Mouse (Mus musculus) limb, embryonic 11.5 days (tissue): Measurements from ENCODE around the gene Klf12. TPM values are rescaled to one million over a fixed set of nuclear protein-coding genes. Genes with fewer than 3 reads are reported as not detected.

Source experiments
- ATAC-seq: fragments of 200-750 bp; cut with Nextera tagmentation; 2 replicates; pipeline ENCODE4 v1.8.0; 2017; ENCODE audit warnings: low read depth; ENCODE audit not compliant: insufficient number of reproducible peaks, low FRiP score, low TSS enrichment
- DNase-seq: peaks from one replicate; pipeline ENCODE4 v3.0.0-alpha.2; 2015; ENCODE audit warnings: low spot score
- H3K27ac ChIP-seq: fragments of 300-500 bp; sonication (generic); replicated peaks from 2 replicates; pipeline ENCODE4 v1.5.1; 2014; ENCODE audit warnings: low read depth, mild to moderate bottlenecking, low read length
- H3K27me3 ChIP-seq: fragments of 300-500 bp; sonication (generic); 2 replicates; pipeline ENCODE4 v1.6.1; 2014; ENCODE audit warnings: mild to moderate bottlenecking, low read length, mixed read lengths; ENCODE audit not compliant: control insufficient read depth, insufficient read depth
- H3K36me3 ChIP-seq: fragments of 300-500 bp; sonication (generic); 2 replicates; pipeline ENCODE4 v1.6.1; 2014; ENCODE audit warnings: mild to moderate bottlenecking, low read length, moderate library complexity, mixed read lengths; ENCODE audit not compliant: control insufficient read depth, insufficient read depth
- H3K4me1 ChIP-seq: fragments of 300-500 bp; sonication (generic); 2 replicates; pipeline ENCODE4 v1.6.1; 2014; ENCODE audit warnings: low read length, mixed read lengths; ENCODE audit not compliant: control insufficient read depth, insufficient read depth
- H3K4me2 ChIP-seq: fragments of 300-500 bp; sonication (generic); 2 replicates; pipeline ENCODE4 v1.6.1; 2014; ENCODE audit warnings: low read depth, mild to moderate bottlenecking, moderate library complexity; ENCODE audit not compliant: severe bottlenecking
- H3K4me3 ChIP-seq: fragments of 300-500 bp; sonication (generic); 2 replicates; pipeline ENCODE4 v1.5.1; 2014; ENCODE audit warnings: low read depth, low read length
- H3K9ac ChIP-seq: fragments of 300-500 bp; sonication (generic); 2 replicates; pipeline ENCODE4 v1.6.1; 2014; ENCODE audit warnings: mild to moderate bottlenecking, low read length
- H3K9me3 ChIP-seq: fragments of 300-500 bp; sonication (generic); 2 replicates; pipeline ENCODE4 v1.6.1; 2016; ENCODE audit warnings: low read length; ENCODE audit not compliant: control insufficient read depth
- WGBS: fragments of 180-500 bp; shearing (Covaris S2); extraction: QIAGEN DNeasy Blood & Tissue Kit; methylation state at CpG from one replicate; pipeline ENCODE4 v1.1.7; 2014; 5-methylcytosine and 5-hydroxymethylcytosine counted together
- polyA plus RNA-seq: library from polyadenylated mRNA; unstranded; fragments of >200 nt; fragmentation: Nextera tagmentation; extraction: Ambion mirVana; gene quantifications from 2 replicates; pipeline ENCODE4 v1.2.1, GENCODE M21; 2014

Klf12 gene
- polyA plus RNA-seq, 1 experiment from 2014 or later = 33.3 TPM

DNA sequence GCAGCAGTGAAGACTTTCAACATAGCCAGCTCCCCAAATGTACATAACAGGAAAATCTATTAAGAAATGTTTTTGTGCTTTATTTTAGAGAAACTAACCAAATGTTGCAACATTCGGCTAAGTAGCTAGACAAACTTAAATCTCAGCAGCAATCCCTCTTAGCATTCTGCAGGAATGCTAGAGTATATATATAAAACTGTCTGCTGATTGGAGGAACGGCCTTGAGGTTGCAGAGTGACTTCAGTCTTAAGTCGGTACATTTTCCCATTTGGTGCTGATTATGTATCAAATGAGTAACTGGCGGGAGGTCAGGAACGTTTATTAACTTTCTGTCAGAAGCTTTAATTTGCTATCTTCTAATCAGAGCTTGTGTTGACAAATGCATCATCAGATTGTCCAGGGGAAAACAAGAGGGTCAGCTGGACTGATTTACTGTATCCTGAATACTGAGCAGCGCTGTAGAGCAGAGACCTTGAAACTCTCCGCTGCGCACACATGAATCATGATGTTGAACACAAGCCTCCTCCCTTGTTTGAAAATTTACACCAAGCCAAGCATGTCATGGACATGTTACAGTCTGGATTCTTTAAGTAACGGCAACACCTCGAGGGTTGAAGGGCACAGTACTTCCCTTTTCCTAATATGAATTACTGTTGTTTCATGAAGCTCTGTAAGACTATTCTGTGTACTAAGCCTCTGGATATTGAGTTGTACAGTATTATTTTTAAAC, 323.8 kb downstream of the Klf12 start:
- no peak for ATAC-seq
- WGBS = 60% methylated on average over 10 of the region's 10 CpGs
- no peak overlapping the region for H3K4me3 ChIP-seq
- H3K9ac ChIP-seq = no peak overlapping the region
- H3K4me1 ChIP-seq = no peaks in the 10 kb centered on the region
- H3K36me3 ChIP-seq = no peaks in the 10 kb centered on the region
- H3K27ac ChIP-seq = no peak overlapping the region
- DNase-seq = no peak
- no peak overlapping the region for H3K4me2 ChIP-seq
- no peaks in the 10 kb centered on the region for H3K9me3 ChIP-seq
- no peaks in the 10 kb centered on the region for H3K27me3 ChIP-seq

DNA sequence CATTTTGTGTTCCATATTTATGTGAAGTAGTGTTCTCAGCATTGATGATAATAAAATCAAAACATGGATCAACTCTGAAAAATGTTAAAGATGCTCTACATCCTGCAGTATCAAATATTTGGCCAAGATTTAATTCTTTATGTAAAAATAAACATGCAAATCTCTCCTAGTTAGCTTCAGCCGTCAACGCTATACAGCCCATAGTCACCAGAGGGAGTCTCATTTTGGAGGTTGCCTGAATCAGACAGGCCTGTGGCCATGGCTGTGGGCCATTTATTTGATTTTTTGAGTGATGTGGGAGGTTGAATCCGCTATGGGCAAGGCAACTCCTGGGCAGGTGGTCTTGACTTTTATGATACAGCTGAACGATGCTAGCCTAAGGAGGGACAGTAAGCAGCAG, 329.3 kb downstream of the Klf12 start:
- no peaks in the 10 kb centered on the region for H3K27me3 ChIP-seq
- no peak overlapping the region for H3K9ac ChIP-seq
- H3K36me3 ChIP-seq = no peaks in the 10 kb centered on the region
- H3K9me3 ChIP-seq = no peaks in the 10 kb centered on the region
- no peak overlapping the region for H3K27ac ChIP-seq
- H3K4me1 ChIP-seq = no peaks in the 10 kb centered on the region
- DNase-seq = no peak
- no peak for ATAC-seq
- no peak overlapping the region for H3K4me2 ChIP-seq
- 89% methylated on average over 4 of the region's 4 CpGs for WGBS
- H3K4me3 ChIP-seq = no peak overlapping the region

DNA sequence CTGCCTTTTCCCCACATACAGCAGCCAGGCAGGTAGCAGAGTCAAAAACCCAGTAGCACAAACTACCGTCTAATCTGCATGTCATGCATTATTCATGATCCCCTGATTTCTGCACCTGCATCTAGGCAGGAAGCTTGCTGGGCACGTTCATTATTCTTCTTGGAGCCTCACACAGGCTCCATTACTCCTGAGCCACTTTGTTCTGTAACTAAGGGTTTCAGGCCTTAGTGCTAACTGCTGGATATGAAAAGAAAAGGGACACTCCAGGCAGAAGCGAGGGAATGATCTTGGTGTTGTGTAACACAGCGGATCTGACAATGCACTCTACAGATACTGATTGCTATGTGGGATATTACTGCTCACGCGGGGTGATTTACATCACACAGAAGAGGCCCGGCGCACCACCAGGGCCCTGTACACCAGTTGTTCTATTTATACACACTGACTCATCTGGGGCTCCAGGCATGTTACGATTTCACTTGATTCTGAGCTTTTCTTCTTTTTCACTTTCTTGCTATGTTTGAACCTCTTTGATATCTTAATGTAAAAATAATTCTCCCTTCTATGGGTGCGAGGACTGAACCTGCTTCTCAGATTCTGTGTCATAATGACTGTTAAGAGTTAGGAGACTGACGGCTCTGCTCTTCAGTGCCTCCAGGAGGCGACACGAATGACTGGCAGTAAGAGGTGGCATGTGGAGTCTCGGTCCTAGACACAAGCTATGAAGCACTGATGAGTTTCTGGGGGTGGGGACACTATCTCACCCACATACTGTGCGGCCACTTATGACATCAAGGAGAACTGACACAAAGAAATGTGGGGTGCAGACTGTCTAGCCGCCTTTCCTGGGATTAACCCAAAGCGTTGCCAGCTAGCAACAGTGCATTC, 340.0 kb downstream of the Klf12 start:
- Histone ChIP-seq H3K4me2 (no peak overlapping the region), H3K27me3 (no peaks in the 10 kb centered on the region), H3K4me1 (peaks cover 23% of the 10 kb centered on the region), H3K4me3 (no peak overlapping the region), H3K9me3 (no peaks in the 10 kb centered on the region), H3K27ac (no peak overlapping the region), H3K36me3 (no peaks in the 10 kb centered on the region), H3K9ac (no peak overlapping the region)
- DNase-seq = no peak
- WGBS = 81% methylated on average over 17 of the region's 17 CpGs
- no peak for ATAC-seq

DNA sequence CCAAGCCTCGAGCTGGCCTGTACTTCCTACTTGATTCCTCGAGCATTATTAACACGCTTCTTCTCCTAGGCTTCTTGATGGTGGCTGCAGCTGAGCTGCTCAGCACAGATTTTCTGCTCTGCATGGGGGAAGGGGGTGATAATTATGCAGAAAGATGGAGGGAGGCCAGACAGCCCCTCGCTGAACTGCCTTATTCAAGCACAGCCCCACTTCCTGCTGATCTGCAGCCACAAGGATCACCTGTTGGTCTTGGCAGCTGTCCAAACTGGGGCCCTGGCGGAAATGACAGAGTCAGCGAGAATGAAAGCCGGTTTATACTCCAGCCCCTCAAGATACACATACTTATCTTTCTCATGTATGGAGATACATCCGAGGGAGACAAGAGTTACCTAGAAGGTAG, 341.3 kb downstream of the Klf12 start:
- Histone ChIP-seq H3K36me3 (no peaks in the 10 kb centered on the region), H3K27ac (peak overlapping the region; percentile 59; the same call in 1 of the 2 replicates), H3K4me3 (no peak overlapping the region), H3K4me2 (no peak overlapping the region), H3K27me3 (no peaks in the 10 kb centered on the region), H3K9ac (peak overlapping the region; percentile 12; the same call in 1 of the 2 replicates), H3K4me1 (peaks cover 23% of the 10 kb centered on the region), H3K9me3 (no peaks in the 10 kb centered on the region)
- ATAC-seq (peak; percentile 77), DNase-seq (peak; percentile 80)
- 22% methylated on average over 8 of the region's 8 CpGs for WGBS

DNA sequence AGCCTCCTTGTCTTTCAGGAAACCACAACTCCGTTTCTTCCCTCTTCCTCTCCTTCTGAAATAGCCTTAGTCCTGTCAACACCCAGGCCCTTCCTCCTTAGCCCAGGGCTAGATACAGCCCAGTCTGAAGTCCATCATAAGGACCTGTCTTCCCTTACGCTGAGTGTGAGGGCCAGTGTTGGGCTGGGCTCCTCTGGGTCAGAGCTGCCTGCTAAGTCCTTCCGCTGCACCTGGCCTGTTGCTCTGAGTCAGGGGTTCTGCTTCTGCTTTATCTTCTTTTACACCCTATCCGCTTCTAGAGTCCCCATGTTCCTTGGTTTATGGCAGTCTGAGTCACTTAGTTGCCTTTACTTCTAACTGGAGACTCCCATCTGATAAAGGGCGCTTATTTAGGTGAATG, 351.0 kb downstream of the Klf12 start:
- DNase-seq (no peak), ATAC-seq (no peak)
- no peaks in the 10 kb centered on the region for H3K27me3 ChIP-seq
- no peaks in the 10 kb centered on the region for H3K36me3 ChIP-seq
- no peak overlapping the region for H3K4me2 ChIP-seq
- H3K4me3 ChIP-seq = no peak overlapping the region
- no peak overlapping the region for H3K27ac ChIP-seq
- peaks cover 3% of the 10 kb centered on the region; the same call in 1 of the 2 replicates for H3K4me1 ChIP-seq
- WGBS = 73% methylated on average over 5 of the region's 5 CpGs
- H3K9ac ChIP-seq = no peak overlapping the region
- no peaks in the 10 kb centered on the region for H3K9me3 ChIP-seq

DNA sequence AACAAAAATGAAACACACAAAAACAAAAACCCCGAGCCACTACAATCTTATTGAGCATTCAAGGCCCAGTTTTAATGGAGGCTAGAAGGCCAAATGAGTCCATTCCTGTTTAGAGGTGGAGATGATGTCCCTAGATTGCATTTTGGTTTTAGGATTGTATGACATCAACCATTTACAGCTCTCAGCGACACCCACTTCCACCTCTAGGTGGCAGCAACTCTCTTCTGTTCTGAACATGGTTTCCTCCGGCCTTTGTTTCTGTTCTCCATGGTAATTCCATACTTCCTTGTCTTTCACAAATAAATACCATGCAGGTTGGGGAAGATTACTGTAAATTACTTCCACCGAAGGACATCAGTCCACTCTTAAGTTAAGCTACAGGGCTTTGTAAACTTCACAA, 352.6 kb downstream of the Klf12 start:
- no peak overlapping the region for H3K9ac ChIP-seq
- H3K9me3 ChIP-seq = no peaks in the 10 kb centered on the region
- no peak overlapping the region for H3K27ac ChIP-seq
- no peak overlapping the region for H3K4me2 ChIP-seq
- no peaks in the 10 kb centered on the region for H3K27me3 ChIP-seq
- WGBS = 8% methylated on average over 4 of the region's 4 CpGs
- no peak overlapping the region for H3K4me3 ChIP-seq
- peaks cover 3% of the 10 kb centered on the region; the same call in 1 of the 2 replicates for H3K4me1 ChIP-seq
- ATAC-seq (no peak; the same call in 1 of the 2 replicates), DNase-seq (peak; percentile 89)
- H3K36me3 ChIP-seq = no peaks in the 10 kb centered on the region

DNA sequence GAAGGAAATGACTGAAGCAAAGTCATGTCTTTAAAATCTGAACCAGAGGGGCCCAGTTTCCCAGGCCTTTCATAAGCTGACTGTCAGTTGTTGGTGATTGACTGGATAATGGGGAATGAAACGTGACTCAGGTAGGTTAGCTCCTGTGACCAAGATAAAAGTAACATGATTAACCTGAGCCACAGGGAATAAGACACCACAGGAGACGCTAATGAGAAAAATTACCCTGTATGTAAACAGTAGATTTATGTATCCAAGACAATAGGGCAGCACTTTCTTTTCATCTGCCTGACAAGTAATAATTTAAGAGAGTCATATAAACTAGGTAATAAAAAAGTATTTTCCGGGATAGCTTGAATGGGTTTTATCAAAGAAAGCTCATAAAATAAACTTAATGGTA, 372.6 kb downstream of the Klf12 start:
- WGBS = 10% methylated on average over 3 of the region's 3 CpGs
- no peaks in the 10 kb centered on the region for H3K36me3 ChIP-seq
- no peaks in the 10 kb centered on the region for H3K27me3 ChIP-seq
- ATAC-seq (no peak), DNase-seq (no peak)
- no peaks in the 10 kb centered on the region for H3K4me1 ChIP-seq
- H3K9ac ChIP-seq = no peak overlapping the region
- H3K9me3 ChIP-seq = no peaks in the 10 kb centered on the region
- H3K4me3 ChIP-seq = no peak overlapping the region
- H3K4me2 ChIP-seq = no peak overlapping the region
- H3K27ac ChIP-seq = no peak overlapping the region

DNA sequence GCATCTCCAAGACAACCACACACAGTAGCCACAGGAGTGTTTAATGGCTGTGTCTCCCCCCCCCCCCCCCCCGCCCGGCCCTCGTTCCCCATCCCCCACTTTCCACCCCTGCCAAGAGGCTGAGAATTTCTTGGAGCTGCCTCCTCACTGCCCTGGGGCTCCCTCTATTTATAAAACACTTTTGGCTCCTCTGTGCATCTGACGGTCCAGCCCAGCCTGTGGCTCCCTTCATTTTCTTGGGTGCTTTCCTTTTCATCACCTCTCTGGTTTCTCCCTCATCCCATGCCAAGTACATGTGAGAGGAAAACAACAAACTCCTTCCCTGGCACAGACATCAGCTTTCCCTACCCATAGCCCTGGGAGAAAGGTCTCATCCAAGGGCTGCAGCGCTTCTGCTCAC, 373.6 kb downstream of the Klf12 start:
- no peaks in the 10 kb centered on the region for H3K27me3 ChIP-seq
- no peaks in the 10 kb centered on the region for H3K4me1 ChIP-seq
- H3K4me2 ChIP-seq = no peak overlapping the region
- H3K4me3 ChIP-seq = no peak overlapping the region
- DNase-seq (no peak), ATAC-seq (no peak)
- 79% methylated on average over 3 of the region's 5 CpGs for WGBS
- no peak overlapping the region for H3K27ac ChIP-seq
- no peaks in the 10 kb centered on the region for H3K9me3 ChIP-seq
- H3K9ac ChIP-seq = no peak overlapping the region
- H3K36me3 ChIP-seq = no peaks in the 10 kb centered on the region
